Mouse (Mus musculus): ENCODE measurements around the gene Prdm9.

Gene Prdm9

DNA sequence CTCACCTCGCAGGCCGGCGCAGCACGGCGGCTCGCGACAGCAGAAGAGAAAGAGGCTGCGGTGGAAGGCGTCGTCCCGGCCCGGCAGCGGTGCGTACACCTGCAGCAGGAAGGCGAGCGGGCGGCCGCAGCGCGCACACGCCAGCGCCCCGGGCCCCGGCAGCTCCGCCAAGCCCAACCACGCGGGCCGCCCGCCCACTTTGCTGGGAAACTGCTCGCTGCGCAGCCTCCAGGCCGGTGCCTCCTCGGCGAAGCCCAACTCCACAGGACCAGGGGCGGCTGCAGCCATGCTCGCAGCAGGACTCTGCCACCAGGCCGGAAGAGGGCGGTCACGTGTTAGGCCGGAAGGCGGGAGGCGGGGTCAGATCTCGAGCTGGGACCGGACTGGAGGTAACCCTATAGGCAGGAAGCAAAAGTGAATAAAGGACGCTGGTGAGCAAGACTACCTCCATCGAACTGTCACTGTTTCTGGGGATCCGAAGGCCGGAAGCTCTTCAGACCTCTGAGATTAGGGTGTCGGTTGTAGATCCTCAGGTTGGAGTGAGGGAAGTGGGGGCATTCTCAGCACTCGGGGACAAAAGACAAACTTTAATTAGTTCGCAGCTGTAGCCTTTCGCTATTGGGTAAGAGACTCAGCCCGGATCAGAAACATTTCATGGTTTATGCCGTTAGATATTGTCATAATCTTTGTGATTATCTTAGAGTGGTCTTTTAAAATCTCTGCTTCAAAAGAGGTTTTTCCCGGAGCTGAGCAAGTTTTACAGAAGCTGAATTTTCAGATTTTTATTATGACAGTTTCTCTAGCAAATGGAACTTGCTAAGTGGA, 37.0 kb downstream of the Prdm9 start, which contains the start of gene Pdcd2:
Pdcd2 (minus strand) TSS at position 316 of the 825 bp plus-strand sequence.
- peak; percentile 97 for DNase-seq

DNA sequence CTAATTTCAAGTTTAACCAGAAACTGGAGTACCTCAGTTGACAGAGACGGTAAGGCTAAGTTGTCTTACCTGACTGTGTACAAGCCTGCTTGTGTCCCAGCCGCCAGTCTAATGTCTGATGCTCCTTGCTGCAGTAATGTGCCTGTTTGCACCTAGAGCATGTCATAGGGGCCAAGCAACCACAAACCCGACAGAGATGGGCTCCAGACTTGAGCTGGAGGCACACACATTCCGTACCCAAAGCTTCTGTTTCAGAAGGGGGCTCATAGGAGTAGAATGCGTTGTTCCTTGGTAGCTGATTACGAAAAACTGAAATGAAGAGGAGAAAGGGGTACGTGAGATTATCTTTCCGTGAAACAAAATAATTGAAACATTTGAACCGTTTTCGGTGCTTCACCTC, 37.9 kb downstream of the Prdm9 start:
- DNase-seq: no peak

DNA sequence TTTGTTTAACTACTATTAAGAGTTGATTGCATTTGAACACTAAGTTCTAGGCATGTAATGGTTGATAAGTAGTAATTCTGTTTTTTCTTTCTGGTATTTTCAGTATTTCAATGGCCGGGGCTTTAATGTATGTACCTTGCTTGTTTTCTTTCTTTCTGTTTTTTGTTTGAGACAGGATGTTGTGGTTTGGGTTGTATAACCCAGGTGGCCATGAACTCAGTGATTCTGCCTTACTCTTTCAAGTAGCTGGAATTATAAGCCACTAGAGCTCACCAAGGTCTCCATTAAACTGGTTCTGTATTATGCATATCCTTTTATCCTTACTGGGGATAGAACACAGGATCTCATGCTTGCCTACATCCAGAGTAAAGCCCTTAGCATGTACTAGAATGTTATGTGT, 45.4 kb downstream of the Prdm9 start:
- no peak for DNase-seq

DNA sequence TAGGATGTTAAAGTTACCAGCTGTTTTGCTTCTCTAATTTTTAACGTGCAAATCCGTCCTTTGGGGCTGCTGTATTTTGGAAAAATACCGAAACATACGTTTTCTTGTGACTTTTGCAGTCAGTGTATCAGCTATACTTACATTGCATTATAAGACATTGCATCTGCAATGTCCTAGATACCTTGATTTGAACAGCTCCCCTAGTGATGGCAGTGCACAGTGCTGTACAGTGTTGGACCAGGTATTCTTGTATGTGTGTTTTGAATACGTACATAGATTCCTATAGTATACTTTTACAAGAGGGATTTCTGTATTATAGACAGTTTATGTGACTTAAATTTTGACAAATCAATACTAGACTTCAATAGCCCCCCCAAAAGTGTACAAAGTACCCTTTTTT, 46.0 kb downstream of the Prdm9 start:
- no peak for DNase-seq

DNA sequence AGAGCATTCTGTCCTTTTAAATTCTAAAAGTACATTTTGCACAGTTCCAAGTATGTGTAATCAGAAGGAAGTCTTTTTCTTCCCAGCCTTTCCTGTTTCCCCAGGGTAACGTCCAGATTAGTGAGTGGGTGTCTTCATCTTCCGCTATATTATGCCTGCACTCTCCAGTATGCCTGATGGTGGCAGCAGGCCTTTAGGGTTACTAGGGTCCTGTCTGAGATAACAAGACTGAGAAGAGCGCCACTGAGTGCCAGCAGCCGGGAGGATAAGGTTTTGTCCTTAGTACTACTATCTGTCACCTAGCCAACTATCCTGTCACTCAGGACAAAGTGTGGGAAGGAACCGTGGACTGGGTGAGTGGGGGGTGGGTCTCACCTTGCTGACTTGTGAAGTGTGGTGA, 46.4 kb downstream of the Prdm9 start:
- DNase-seq: no peak

DNA sequence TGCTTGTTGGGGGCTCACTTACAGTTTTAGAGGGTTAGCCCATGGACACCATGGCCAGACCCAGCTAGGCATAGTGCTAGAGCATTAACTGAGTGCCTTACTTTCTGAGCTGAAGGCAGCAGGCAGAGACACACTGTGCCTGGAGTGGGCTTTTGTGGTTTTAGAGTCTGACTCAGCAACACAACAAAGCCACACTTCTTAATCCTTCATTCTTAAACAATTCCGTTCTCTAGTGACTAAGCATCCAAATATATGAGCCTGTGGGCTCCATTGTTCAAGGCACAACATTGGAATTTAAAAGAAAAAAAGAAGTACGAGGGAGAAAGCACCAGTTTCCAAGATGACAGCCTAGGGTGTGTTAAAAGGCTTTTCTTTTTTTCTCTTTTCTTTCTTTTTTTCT, 53.5 kb downstream of the Prdm9 start:
- DNase-seq: no peak

DNA sequence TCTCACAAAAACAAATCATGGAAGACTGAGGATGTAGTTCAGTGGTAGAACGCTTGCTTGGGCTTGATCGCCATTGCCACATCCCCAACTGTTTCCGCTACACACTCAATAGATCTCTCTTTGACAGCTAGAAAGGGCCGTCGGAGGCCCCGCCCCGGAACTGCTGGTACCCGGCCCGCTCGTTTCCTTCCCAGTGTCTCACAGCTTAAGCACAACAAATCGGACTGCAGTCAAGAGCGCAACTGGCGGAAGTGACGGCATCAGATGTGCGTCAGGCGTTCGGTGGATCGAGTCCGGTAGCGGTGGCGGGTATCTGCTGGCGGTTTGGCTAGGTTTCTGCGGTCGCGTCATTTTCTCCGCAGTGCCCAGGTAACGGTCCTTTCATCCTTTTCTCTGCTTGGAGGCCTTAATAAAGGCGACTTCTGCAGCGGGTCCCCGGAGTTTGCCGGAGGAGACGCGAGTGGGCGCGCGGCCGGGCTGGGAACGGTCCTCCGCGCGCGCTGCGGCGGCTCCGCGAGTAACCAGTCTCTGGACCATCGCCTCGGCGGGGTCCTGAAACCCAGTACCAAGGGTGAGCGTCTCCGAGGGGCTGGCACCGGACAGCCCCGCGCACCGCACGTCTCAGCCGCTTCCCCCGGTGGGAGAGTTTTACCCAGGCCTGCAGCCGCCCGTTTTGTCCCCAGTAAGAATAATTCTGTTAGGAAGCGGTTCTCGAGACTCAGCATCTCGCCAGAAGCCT, 64.3 kb downstream of the Prdm9 start, which contains the start of the genes Psmb1 and Tbp:
Psmb1 (minus strand) TSS at position 96 of the 739 bp plus-strand sequence.
Tbp (plus strand) TSS at position 233 of the 739 bp plus-strand sequence.
- DNase-seq: peak; percentile 98

DNA sequence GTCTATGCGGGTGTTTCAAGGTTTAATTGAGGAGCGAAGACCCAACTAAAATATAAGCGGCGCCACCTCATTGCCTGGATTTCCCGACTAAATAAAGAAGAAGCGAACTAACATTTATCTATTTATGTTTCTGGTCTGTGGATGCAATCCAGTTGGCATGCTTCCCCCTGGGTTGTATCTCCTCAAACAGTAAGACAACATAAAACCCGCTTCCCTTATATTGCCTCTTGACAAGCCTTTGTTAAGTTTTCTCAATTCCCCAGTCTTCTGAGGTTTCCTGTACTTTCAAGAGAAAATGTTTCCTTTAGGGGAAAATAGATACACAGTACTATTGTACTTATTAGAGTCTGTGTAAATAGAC, 65.4 kb downstream of the Prdm9 start:
- DNase-seq: peak; percentile 4

DNA sequence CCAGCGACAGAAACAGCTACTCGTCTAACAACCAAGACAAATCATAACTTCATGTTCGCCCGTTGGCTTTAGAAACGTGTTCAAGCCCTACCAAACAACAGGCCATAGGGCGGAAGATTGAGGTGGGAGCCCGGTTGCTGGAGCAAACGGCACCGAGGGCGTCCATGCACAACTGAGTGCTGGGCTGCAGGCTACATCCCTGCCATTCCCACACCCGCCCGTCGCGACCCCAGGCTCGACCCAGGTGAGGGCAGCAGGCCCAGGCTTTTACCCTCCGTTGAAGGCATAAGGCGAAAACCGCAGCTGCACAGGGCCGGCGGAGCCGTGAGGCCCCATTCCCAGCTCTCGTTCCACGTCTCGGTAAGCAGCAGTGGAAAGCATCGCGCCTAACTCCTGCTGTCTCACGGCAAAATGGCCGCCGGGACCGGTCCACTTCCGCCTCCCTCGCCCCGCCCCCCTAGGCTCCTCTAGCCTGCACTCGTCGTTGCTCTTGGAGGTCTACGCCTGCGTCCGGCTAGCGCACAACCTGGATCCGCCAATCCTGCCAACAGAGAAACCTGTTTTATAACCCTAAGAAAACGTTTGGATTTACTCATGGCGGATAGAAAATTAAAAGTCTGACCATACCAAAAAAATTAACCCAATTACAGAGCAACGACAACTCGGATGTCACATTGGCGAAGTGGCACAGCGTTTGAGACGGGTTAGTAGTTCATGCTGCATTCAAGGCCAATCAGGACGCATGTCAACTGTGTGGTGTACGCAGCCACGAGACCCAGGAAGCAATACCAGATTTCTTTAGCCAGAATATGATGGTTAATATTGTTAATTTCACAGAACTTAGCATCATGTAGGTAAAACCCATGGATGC, 66.0 kb downstream of the Prdm9 start:
- DNase-seq: peak; percentile 95

Measured in kidney, postnatal 14 days (tissue).